Mouse (Mus musculus) adrenal gland, adult 2 months (tissue): ENCODE results near the gene Gpld1. TPM values are rescaled to one million over a fixed set of nuclear protein-coding genes. Genes with fewer than 3 reads are reported as not detected.

Experiments
- DNase-seq: peaks from one replicate; pipeline ENCODE4 v3.0.0; 2021
- polyA plus RNA-seq: library from polyadenylated mRNA; depleted of rRNA; stranded (reverse); fragments of >200 nt; gene quantifications from 2 replicates; pipeline ENCODE4 v1.2.3, GENCODE M21; 2012; rRNA removed
- total RNA-seq, 2 experiments: library from RNA; stranded (reverse); gene quantifications; 2 replicates each; pipeline ENCODE4 v1.2.3; 2021

Gpld1 gene
- total and polyA plus RNA-seq, 3 experiments: 1.9 to 5.4 (median 2.9) TPM

DNA sequence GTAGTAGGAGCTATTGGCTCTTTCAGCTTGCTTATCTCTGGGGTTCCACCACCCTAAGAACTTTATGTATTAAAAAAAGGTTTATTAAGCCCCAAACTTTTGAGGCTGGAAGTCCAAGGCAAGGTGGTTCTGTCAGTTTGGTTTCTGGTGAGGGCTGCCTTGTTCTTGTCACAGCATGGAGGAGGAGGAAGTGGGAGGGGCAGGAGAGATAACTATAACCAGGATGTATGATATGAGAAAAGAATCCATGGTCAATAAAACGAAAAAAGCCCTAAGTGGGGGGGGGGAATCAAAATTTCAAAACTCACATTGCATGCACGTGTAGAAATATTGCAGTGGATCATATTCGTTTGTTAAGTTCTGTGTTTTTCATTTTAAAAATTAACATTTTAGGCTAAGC lies 80.2 kb downstream of the Gpld1 start:
- no peak for DNase-seq

GRCm38 (mm10) chr13:25024655-25025054 lies 81.7 kb downstream of the Gpld1 start:
- DNase-seq: peak; percentile 33

- DNase-seq: no peak
Measured at GRCm38 (mm10) chr13:25026409-25027113, 83.6 kb downstream of the Gpld1 start.

GRCm38 (mm10) chr13:25027114-25027425 lies 84.1 kb downstream of the Gpld1 start:
- no peak for DNase-seq

- DNase-seq: no peak
Measured at GRCm38 (mm10) chr13:25039488-25039887, 96.5 kb downstream of the Gpld1 start.

Other genes starting within 250 kb of the Gpld1 start
- gene Armh2, start 201.9 kb upstream of the Gpld1 start, total RNA-seq: not detected
- not detected in 2 replicates for gene Armh2, start 201.9 kb upstream of the Gpld1 start, polyA plus RNA-seq
- gene Gmnn, start 181.2 kb upstream of the Gpld1 start, total RNA-seq: 10 to 100 TPM in 1 of 2 experiments, 1 to 10 TPM in 1; 4.4 to 12.1 TPM
- 0.85 TPM in 1 of 2 replicates, not detected in the other for gene Gmnn, start 181.2 kb upstream of the Gpld1 start, polyA plus RNA-seq
- 100 to 1,000 TPM; 161 to 170 TPM for gene BC005537, start 141.5 kb upstream of the Gpld1 start, total RNA-seq
- gene BC005537, start 141.5 kb upstream of the Gpld1 start, polyA plus RNA-seq: 56.8 and 70.6 TPM in 2 replicates
- gene Acot13, start 111.6 kb upstream of the Gpld1 start, total RNA-seq: 10 to 100 TPM; 86.6 to 88.5 TPM
- 44.0 and 63.8 TPM in 2 replicates for gene Acot13, start 111.6 kb upstream of the Gpld1 start, polyA plus RNA-seq
- 10 to 100 TPM; 16.7 to 20.7 TPM for gene Tdp2, start 111.5 kb upstream of the Gpld1 start, total RNA-seq
- gene Tdp2, start 111.5 kb upstream of the Gpld1 start, polyA plus RNA-seq: 9.0 and 11.3 TPM in 2 replicates
- 1 to 10 TPM in 1 of 2 experiments, under 1 TPM in 1; 0.29 to 1.7 TPM for gene D130043K22Rik, start 98.0 kb upstream of the Gpld1 start, total RNA-seq
- gene D130043K22Rik, start 98.0 kb upstream of the Gpld1 start, polyA plus RNA-seq: 0.20 and 0.31 TPM in 2 replicates
- 10 to 100 TPM; 16.2 to 17.7 TPM for gene Aldh5a1, start 5.5 kb upstream of the Gpld1 start, total RNA-seq
- gene Aldh5a1, start 5.5 kb upstream of the Gpld1 start, polyA plus RNA-seq: 18.5 and 21.4 TPM in 2 replicates
- 10 to 100 TPM; 56.9 to 78.0 TPM for gene Mrs2, start 77.2 kb downstream of the Gpld1 start, total RNA-seq
- gene Mrs2, start 77.2 kb downstream of the Gpld1 start, polyA plus RNA-seq: 18.4 and 22.6 TPM in 2 replicates
- under 1 TPM; 0.06 to 0.17 TPM for gene Dcdc2a, start 112.9 kb downstream of the Gpld1 start, total RNA-seq
- not detected in 2 replicates for gene Dcdc2a, start 112.9 kb downstream of the Gpld1 start, polyA plus RNA-seq